Mouse (Mus musculus): Measurements from ENCODE around the gene Spag5. TPM values are rescaled to one million over a fixed set of nuclear protein-coding genes. Genes with fewer than 3 reads are reported as not detected.

The Spag5 gene
- polyA plus RNA-seq, 1 experiment: 1.6 TPM

GRCm38 (mm10) chr11:78360125-78360788 is 58.9 kb downstream of the Spag5 start:
- TF ChIP-seq POLR2A (IDR thresholded peaks at IDR 0.05; ENCODE audit: borderline replicate concordance, extremely low read depth, low read depth, low read length): no peak
- peak; percentile 81 for TF ChIP-seq CTCF (IDR thresholded peaks at IDR 0.05; ENCODE audit: insufficient read depth, low read length)
- WGBS: 11% methylated on average over 13 of the region's 13 CpGs
- peaks cover 2% of the 10 kb centered on the region; the same call in 1 of the 2 replicates for H3K4me1 ChIP-seq (ENCODE audit: control insufficient read depth, insufficient read depth, low read length)
- peak; percentile 79 for DNase-seq
- peak overlapping the region; percentile 4 for H3K4me3 ChIP-seq (replicated peaks; ENCODE audit: extremely low read depth, low read depth, low read length)

GRCm38 (mm10) chr11:78360789-78361131 is 59.4 kb downstream of the Spag5 start:
- no peak overlapping the region for H3K4me3 ChIP-seq (replicated peaks; ENCODE audit: extremely low read depth, low read depth, low read length)
- 45% methylated on average over 2 of the region's 2 CpGs for WGBS
- no peak for DNase-seq
- no peak for TF ChIP-seq CTCF (IDR thresholded peaks at IDR 0.05; ENCODE audit: insufficient read depth, low read length)
- H3K4me1 ChIP-seq (ENCODE audit: control insufficient read depth, insufficient read depth, low read length): peaks cover 2% of the 10 kb centered on the region; the same call in 1 of the 2 replicates

- WGBS: 66% methylated on average over 13 of the region's 13 CpGs
- H3K4me3 ChIP-seq (replicated peaks; ENCODE audit: extremely low read depth, low read depth, low read length): no peak overlapping the region
- TF ChIP-seq CTCF (IDR thresholded peaks at IDR 0.05; ENCODE audit: insufficient read depth, low read length): no peak
- no peak for DNase-seq
- peaks cover 2% of the 10 kb centered on the region; the same call in 1 of the 2 replicates for H3K4me1 ChIP-seq (ENCODE audit: control insufficient read depth, insufficient read depth, low read length)
Observed at GRCm38 (mm10) chr11:78363309-78364007, 62.1 kb downstream of the Spag5 start.

- DNase-seq: no peak
- 26% methylated on average over 8 of the region's 8 CpGs for WGBS
- no peak overlapping the region for H3K4me3 ChIP-seq (replicated peaks; ENCODE audit: extremely low read depth, low read depth, low read length)
- TF ChIP-seq CTCF (IDR thresholded peaks at IDR 0.05; ENCODE audit: insufficient read depth, low read length) (no peak), POLR2A (IDR thresholded peaks at IDR 0.05; ENCODE audit: borderline replicate concordance, extremely low read depth, low read depth, low read length) (no peak)
- H3K4me1 ChIP-seq (ENCODE audit: control insufficient read depth, insufficient read depth, low read length): peaks cover 2% of the 10 kb centered on the region; the same call in 1 of the 2 replicates
Observed at GRCm38 (mm10) chr11:78364103-78364502, 62.8 kb downstream of the Spag5 start.

GRCm38 (mm10) chr11:78367456-78368225 is 66.3 kb downstream of the Spag5 start:
- Histone ChIP-seq H3K4me1 (ENCODE audit: control insufficient read depth, insufficient read depth, low read length) (no peaks in the 10 kb centered on the region), H3K4me3 (replicated peaks; ENCODE audit: extremely low read depth, low read depth, low read length) (no peak overlapping the region)
- TF ChIP-seq POLR2A (IDR thresholded peaks at IDR 0.05; ENCODE audit: borderline replicate concordance, extremely low read depth, low read depth, low read length) (no peak), CTCF (IDR thresholded peaks at IDR 0.05; ENCODE audit: insufficient read depth, low read length) (no peak)
- 79% methylated on average over 15 of the region's 15 CpGs for WGBS
- DNase-seq: no peak

GRCm38 (mm10) chr11:78370389-78370788 is 69.1 kb downstream of the Spag5 start:
- no peak for TF ChIP-seq POLR2A (IDR thresholded peaks at IDR 0.05; ENCODE audit: borderline replicate concordance, extremely low read depth, low read depth, low read length)
- TF ChIP-seq CTCF (IDR thresholded peaks at IDR 0.05; ENCODE audit: insufficient read depth, low read length): no peak
- 18% methylated on average over 1 of the region's 1 CpGs for WGBS
- Histone ChIP-seq H3K4me1 (ENCODE audit: control insufficient read depth, insufficient read depth, low read length) (no peaks in the 10 kb centered on the region), H3K4me3 (replicated peaks; ENCODE audit: extremely low read depth, low read depth, low read length) (no peak overlapping the region)
- DNase-seq: no peak

- H3K4me3 ChIP-seq (replicated peaks; ENCODE audit: extremely low read depth, low read depth, low read length): no peak overlapping the region
- DNase-seq: no peak
- no peak for TF ChIP-seq CTCF (IDR thresholded peaks at IDR 0.05; ENCODE audit: insufficient read depth, low read length)
- TF ChIP-seq POLR2A (IDR thresholded peaks at IDR 0.05; ENCODE audit: borderline replicate concordance, extremely low read depth, low read depth, low read length): no peak
- no peaks in the 10 kb centered on the region for H3K4me1 ChIP-seq (ENCODE audit: control insufficient read depth, insufficient read depth, low read length)
- WGBS: 93% methylated on average over 11 of the region's 11 CpGs
Observed at GRCm38 (mm10) chr11:78371711-78372110, 70.4 kb downstream of the Spag5 start.

Other genes with a start within 250 kb of the Spag5 start
- 23.9 and 27.8 TPM in 2 replicates for gene Eral1, start 221.1 kb upstream of the Spag5 start, polyA plus RNA-seq (2012; rRNA removed)
- gene Fam222b, start 206.9 kb upstream of the Spag5 start, polyA plus RNA-seq (2012; rRNA removed): 21.6 and 25.6 TPM in 2 replicates
- 37.0 and 42.8 TPM in 2 replicates for gene Traf4, start 135.9 kb upstream of the Spag5 start, polyA plus RNA-seq (2012; rRNA removed)
- gene Nek8, start 124.9 kb upstream of the Spag5 start, polyA plus RNA-seq (2012; rRNA removed): 16.1 and 18.9 TPM in 2 replicates
- gene Tlcd1, start 124.8 kb upstream of the Spag5 start, polyA plus RNA-seq (2012; rRNA removed): 38.0 and 44.2 TPM in 2 replicates
- gene Rpl23a, start 117.9 kb upstream of the Spag5 start, polyA plus RNA-seq (2012; rRNA removed): 103 and 212 TPM in 2 replicates
- 45.4 and 59.2 TPM in 2 replicates for gene Rab34, start 113.1 kb upstream of the Spag5 start, polyA plus RNA-seq (2012; rRNA removed)
- gene Proca1, start 108.1 kb upstream of the Spag5 start, polyA plus RNA-seq (2012; rRNA removed): 0.87 and 1.4 TPM in 2 replicates
- gene Sdf2, start 55.8 kb upstream of the Spag5 start, polyA plus RNA-seq (2012; rRNA removed): 67.6 and 81.7 TPM in 2 replicates
- gene Supt6, start 55.5 kb upstream of the Spag5 start, polyA plus RNA-seq (2012; rRNA removed): 21.0 and 26.5 TPM in 2 replicates
- gene 2610507B11Rik, start 39.8 kb upstream of the Spag5 start, polyA plus RNA-seq (2012; rRNA removed): 53.9 and 65.4 TPM in 2 replicates
- gene BC030499, start 10.7 kb upstream of the Spag5 start, polyA plus RNA-seq (2012; rRNA removed): 0.22 and 0.27 TPM in 2 replicates
- 8.4 and 10.4 TPM in 2 replicates for gene Aldoc, start 21.4 kb downstream of the Spag5 start, polyA plus RNA-seq (2012; rRNA removed)
- gene Pigs, start 26.9 kb downstream of the Spag5 start, polyA plus RNA-seq (2012; rRNA removed): 68.4 and 69.0 TPM in 2 replicates
- 55.4 and 64.1 TPM in 2 replicates for gene Unc119, start 42.0 kb downstream of the Spag5 start, polyA plus RNA-seq (2012; rRNA removed)
- gene Foxn1, start 85.0 kb downstream of the Spag5 start, polyA plus RNA-seq (2012; rRNA removed): 0.62 TPM in 1 of 2 replicates, not detected in the other
- gene Slc13a2, start 120.7 kb downstream of the Spag5 start, polyA plus RNA-seq (2012; rRNA removed): 1.5 and 1.9 TPM in 2 replicates
- 14.0 and 19.4 TPM in 2 replicates for gene Slc46a1, start 164.2 kb downstream of the Spag5 start, polyA plus RNA-seq (2012; rRNA removed)
- 0.52 and 0.65 TPM in 2 replicates for gene Sarm1, start 196.2 kb downstream of the Spag5 start, polyA plus RNA-seq (2012; rRNA removed)
- 25.0 and 30.8 TPM in 2 replicates for gene Vtn, start 197.6 kb downstream of the Spag5 start, polyA plus RNA-seq (2012; rRNA removed)
- 0.11 TPM in 1 of 2 replicates, not detected in the other for gene Sebox, start 201.9 kb downstream of the Spag5 start, polyA plus RNA-seq (2012; rRNA removed)
- 9.5 and 12.5 TPM in 2 replicates for gene Tmem199, start 210.6 kb downstream of the Spag5 start, polyA plus RNA-seq (2012; rRNA removed)
- gene Poldip2, start 210.7 kb downstream of the Spag5 start, polyA plus RNA-seq (2012; rRNA removed): 39.6 and 50.4 TPM in 2 replicates
- gene Tnfaip1, start 234.8 kb downstream of the Spag5 start, polyA plus RNA-seq (2012; rRNA removed): 71.3 and 81.7 TPM in 2 replicates
- 75.1 and 76.0 TPM in 2 replicates for gene Ift20, start 234.8 kb downstream of the Spag5 start, polyA plus RNA-seq (2012; rRNA removed)
- gene Tmem97, start 249.2 kb downstream of the Spag5 start, polyA plus RNA-seq (2012; rRNA removed): 23.5 and 27.6 TPM in 2 replicates

Measured in lung, adult 2 months (tissue).